Mouse (Mus musculus): Measurements from ENCODE around the gene Irf6.

- TF ChIP-seq CTCF (conservative IDR thresholded peaks at IDR 0.05; ENCODE audit: low read length) = no peak
- TF ChIP-seq NANOG (IDR thresholded peaks at IDR 0.05; ENCODE audit: borderline replicate concordance, low read length) = no peak
These were observed 23.6 kb upstream of the Irf6 start for GRCm38 (mm10) chr1:193129321-193129720.

All from E14TG2a.4 (cell line).